Mouse (Mus musculus) midbrain, embryonic 10.5 days (tissue): Measurements from ENCODE around the gene Pik3ip1. TPM values are rescaled to one million over a fixed set of nuclear protein-coding genes. Genes with fewer than 3 reads are reported as not detected.

Experiments used
- DNase-seq: peaks from one replicate; pipeline ENCODE4 v3.0.0-alpha.2; 2017; ENCODE audit warnings: low spot score
- H3K27ac ChIP-seq: fragments of 300-500 bp; sonication (generic); replicated peaks from 2 replicates; pipeline ENCODE4 v1.5.1; 2016; ENCODE audit warnings: mild to moderate bottlenecking
- H3K27me3 ChIP-seq: fragments of 300-500 bp; sonication (generic); 2 replicates; pipeline ENCODE4 v1.6.1; 2016; ENCODE audit warnings: low read depth, mild to moderate bottlenecking; ENCODE audit not compliant: poor library complexity, severe bottlenecking
- H3K36me3 ChIP-seq: fragments of 300-500 bp; sonication (generic); 2 replicates; pipeline ENCODE4 v1.6.1; 2016; ENCODE audit warnings: mild to moderate bottlenecking, moderate library complexity
- H3K4me1 ChIP-seq: fragments of 300-500 bp; sonication (generic); 2 replicates; pipeline ENCODE4 v1.6.1; 2016
- H3K4me3 ChIP-seq: fragments of 300-500 bp; sonication (generic); 2 replicates; pipeline ENCODE4 v1.5.1; 2016; ENCODE audit warnings: mild to moderate bottlenecking, moderate library complexity
- H3K9me3 ChIP-seq: fragments of 300-500 bp; sonication (generic); replicated peaks from 2 replicates; pipeline ENCODE4 v1.6.1; 2016; ENCODE audit warnings: mild to moderate bottlenecking
- WGBS: fragments of 180-500 bp; shearing (Covaris S2); methylation state at CpG from one replicate; pipeline ENCODE4 v1.1.7; 2016; 5-methylcytosine and 5-hydroxymethylcytosine counted together
- polyA plus RNA-seq: library from polyadenylated mRNA; unstranded; fragments of >200 nt; fragmentation: Nextera tagmentation; extraction: Ambion mirVana; gene quantifications from 2 replicates; pipeline ENCODE4 v1.2.1, GENCODE M21; 2016

Gene Pik3ip1
- polyA plus RNA-seq, 1 experiment from 2014 or later, result 7.4 TPM

DNA sequence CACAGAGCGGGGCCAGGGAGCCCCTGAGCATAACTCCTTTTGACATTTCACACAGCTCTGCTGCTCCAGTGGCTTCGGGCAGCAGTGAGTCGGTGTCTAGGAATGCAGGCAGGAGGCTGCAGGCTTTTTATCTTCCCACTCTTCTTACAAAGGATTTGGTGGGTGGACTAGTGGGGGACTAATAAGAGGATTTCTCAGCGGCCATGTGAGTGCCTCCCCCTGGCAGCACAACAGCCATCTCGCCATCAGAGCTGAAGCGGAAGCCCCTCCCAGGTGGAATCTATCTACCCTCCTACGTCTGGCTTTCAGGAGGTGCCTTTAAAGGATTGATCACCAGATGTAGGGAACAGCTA is 44.1 kb downstream of the Pik3ip1 start:
- peak; percentile 55 for DNase-seq
- 13% methylated on average over 7 of the region's 7 CpGs for WGBS
- H3K27ac ChIP-seq, result peak overlapping the region; percentile 74

DNA sequence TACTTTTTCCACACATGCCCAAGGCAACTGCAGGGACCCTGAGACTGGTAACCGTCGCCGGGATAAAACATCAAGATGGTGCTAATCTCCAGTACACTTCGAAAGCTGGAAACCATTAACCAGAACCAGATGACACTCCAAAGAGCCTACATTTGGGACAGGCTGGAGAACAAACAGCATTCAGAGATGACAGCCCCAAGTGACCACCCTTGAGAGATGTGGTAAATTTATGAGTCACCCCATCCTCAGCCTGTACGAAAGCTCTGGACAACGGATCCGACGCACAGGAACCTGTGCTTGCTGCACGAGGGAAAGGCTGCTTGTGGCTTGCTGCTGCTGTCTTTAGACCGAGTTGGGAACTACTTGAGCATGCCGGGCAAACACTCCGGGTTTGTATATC is 44.5 kb downstream of the Pik3ip1 start:
- DNase-seq, result no peak
- H3K36me3 ChIP-seq, result no peaks in the 10 kb centered on the region
- peak overlapping the region; percentile 74 for H3K27ac ChIP-seq
- H3K4me1 ChIP-seq, result peaks cover 49% of the 10 kb centered on the region
- peak overlapping the region; percentile 5; the same call in 1 of the 2 replicates for H3K4me3 ChIP-seq
- H3K27me3 ChIP-seq, result no peaks in the 10 kb centered on the region
- 75% methylated on average over 12 of the region's 12 CpGs for WGBS
- no peaks in the 10 kb centered on the region for H3K9me3 ChIP-seq

More for the DNA sequence above, 44.1 kb downstream of the Pik3ip1 start:
- H3K4me3 ChIP-seq, result peak overlapping the region; percentile 5; the same call in 1 of the 2 replicates
- no peaks in the 10 kb centered on the region for H3K36me3 ChIP-seq
- H3K4me1 ChIP-seq, result peaks cover 54% of the 10 kb centered on the region
- H3K9me3 ChIP-seq, result no peaks in the 10 kb centered on the region
- no peaks in the 10 kb centered on the region for H3K27me3 ChIP-seq

DNA sequence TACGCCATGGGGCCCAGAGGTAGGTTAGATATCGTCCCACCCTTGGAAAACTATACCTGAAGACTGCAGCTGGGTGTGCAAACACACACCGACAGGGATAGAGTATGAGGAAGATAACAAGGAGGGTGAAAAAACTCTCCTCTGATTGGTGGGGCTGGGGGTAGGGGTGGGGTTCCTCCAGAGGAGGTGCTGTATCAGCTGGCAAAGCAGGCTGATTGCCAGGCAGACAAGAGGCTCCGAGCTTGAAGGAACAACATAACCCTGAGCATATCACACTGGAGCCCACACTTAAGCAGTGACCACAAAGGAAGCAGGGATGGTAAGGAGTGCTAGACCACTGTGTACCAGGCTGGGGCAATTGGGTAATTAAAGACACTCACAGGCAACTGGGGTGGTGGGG is 49.2 kb downstream of the Pik3ip1 start:
- Histone ChIP-seq H3K9me3 (peaks cover 5% of the 10 kb centered on the region; the same call in 1 of the 2 replicates), H3K4me1 (peaks cover 9% of the 10 kb centered on the region), H3K27ac (no peak overlapping the region), H3K4me3 (no peak overlapping the region), H3K27me3 (no peaks in the 10 kb centered on the region), H3K36me3 (peaks cover 31% of the 10 kb centered on the region)
- 90% methylated on average over 4 of the region's 4 CpGs for WGBS
- no peak for DNase-seq

DNA sequence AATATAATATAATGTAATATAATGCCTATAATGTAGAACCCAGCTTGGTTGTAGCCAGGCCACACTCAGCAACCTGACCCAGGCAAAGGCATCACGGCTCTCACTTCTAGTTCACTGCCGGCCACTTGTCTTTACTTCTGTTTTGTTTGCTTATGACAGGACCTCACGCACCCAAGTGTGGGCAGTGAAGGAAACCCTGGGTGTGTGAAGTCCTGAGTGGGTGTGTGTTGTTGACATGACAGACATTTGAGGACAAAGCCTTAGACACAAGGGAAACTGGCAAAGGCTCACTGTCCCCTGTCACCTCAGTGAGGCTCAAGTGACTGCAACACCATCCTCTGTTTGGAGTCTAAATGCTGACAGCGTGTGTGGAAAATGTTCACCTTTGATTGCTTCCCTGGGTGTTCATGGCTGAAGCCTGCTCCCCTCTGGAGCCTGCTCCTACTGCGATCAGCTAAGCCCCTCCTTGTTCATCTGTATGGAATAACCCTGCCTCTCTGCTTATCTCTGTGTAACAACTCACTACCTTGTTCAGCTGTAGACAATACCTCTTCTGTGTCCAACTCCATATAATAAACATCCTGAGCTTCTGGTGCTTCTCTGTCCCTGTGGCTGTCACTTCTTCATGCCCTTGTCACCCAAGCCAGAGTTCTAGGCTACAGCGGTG is 51.1 kb downstream of the Pik3ip1 start:
- Histone ChIP-seq H3K9me3 (peaks cover 5% of the 10 kb centered on the region; the same call in 1 of the 2 replicates), H3K4me1 (no peaks in the 10 kb centered on the region), H3K27me3 (no peaks in the 10 kb centered on the region), H3K27ac (no peak overlapping the region), H3K36me3 (peaks cover 38% of the 10 kb centered on the region), H3K4me3 (no peak overlapping the region)
- 92% methylated on average over 6 of the region's 6 CpGs for WGBS
- DNase-seq, result no peak

- 83% methylated on average over 5 of the region's 5 CpGs for WGBS
- H3K36me3 ChIP-seq, result peaks cover 38% of the 10 kb centered on the region
- H3K4me1 ChIP-seq, result no peaks in the 10 kb centered on the region
- H3K27ac ChIP-seq, result no peak overlapping the region
- peaks cover 5% of the 10 kb centered on the region; the same call in 1 of the 2 replicates for H3K9me3 ChIP-seq
- no peak for DNase-seq
- H3K4me3 ChIP-seq, result no peak overlapping the region
- no peaks in the 10 kb centered on the region for H3K27me3 ChIP-seq
Observed at GRCm38 (mm10) chr11:3382602-3383594, 52.7 kb downstream of the Pik3ip1 start.

GRCm38 (mm10) chr11:3386941-3387368 is 56.8 kb downstream of the Pik3ip1 start:
- H3K36me3 ChIP-seq, result peaks cover 43% of the 10 kb centered on the region
- H3K4me1 ChIP-seq, result no peaks in the 10 kb centered on the region
- H3K27me3 ChIP-seq, result no peaks in the 10 kb centered on the region
- H3K27ac ChIP-seq, result no peak overlapping the region
- 29% methylated on average over 4 of the region's 4 CpGs for WGBS
- no peak overlapping the region for H3K4me3 ChIP-seq
- H3K9me3 ChIP-seq, result peaks cover 7% of the 10 kb centered on the region; the same call in 1 of the 2 replicates
- peak; percentile 77 for DNase-seq

- H3K4me1 ChIP-seq, result no peaks in the 10 kb centered on the region
- no peak overlapping the region for H3K4me3 ChIP-seq
- H3K9me3 ChIP-seq, result peaks cover 7% of the 10 kb centered on the region; the same call in 1 of the 2 replicates
- no peak for DNase-seq
- H3K36me3 ChIP-seq, result peaks cover 36% of the 10 kb centered on the region
- no peaks in the 10 kb centered on the region for H3K27me3 ChIP-seq
- WGBS, result 88% methylated on average over 6 of the region's 6 CpGs
- H3K27ac ChIP-seq, result no peak overlapping the region
Observed at GRCm38 (mm10) chr11:3387482-3388196, 57.4 kb downstream of the Pik3ip1 start.

DNA sequence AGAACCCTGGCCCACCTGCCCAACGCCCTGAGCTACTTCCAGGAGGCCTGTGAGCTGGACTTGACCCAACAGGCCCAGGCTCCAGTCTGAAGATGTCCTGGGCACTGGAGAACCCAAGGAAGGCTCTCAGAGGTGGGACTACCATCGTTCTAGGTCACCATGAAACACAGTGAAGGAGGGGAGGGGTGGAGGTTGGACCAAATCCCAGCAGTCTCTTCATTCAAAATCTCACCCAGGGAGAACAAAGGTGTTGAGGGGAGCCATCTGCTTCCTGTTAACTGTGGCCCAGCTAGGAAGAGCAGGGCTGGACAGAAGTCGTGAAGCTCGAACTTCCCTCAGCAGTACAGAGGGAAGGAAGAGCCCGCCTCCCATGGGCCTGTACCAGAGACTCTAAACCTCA is 59.8 kb downstream of the Pik3ip1 start:
- no peak for DNase-seq
- H3K27me3 ChIP-seq, result no peaks in the 10 kb centered on the region
- WGBS, result 79% methylated on average over 5 of the region's 5 CpGs
- H3K36me3 ChIP-seq, result peaks cover 15% of the 10 kb centered on the region; the same call in 1 of the 2 replicates
- H3K4me3 ChIP-seq, result no peak overlapping the region
- no peak overlapping the region; the same call in 1 of the 2 replicates for H3K27ac ChIP-seq
- 0 out of 2 replicates have a peak, but pooled peaks cover 3% of the 10 kb centered on the region for H3K9me3 ChIP-seq
- no peaks in the 10 kb centered on the region for H3K4me1 ChIP-seq

- no peak for DNase-seq
- 86% methylated on average over 5 of the region's 5 CpGs for WGBS
- peaks cover 12% of the 10 kb centered on the region; the same call in 1 of the 2 replicates for H3K36me3 ChIP-seq
- H3K27me3 ChIP-seq, result no peaks in the 10 kb centered on the region
- H3K9me3 ChIP-seq, result 0 out of 2 replicates have a peak, but pooled peaks cover 3% of the 10 kb centered on the region
- H3K4me3 ChIP-seq, result no peak overlapping the region
- no peaks in the 10 kb centered on the region for H3K4me1 ChIP-seq
- H3K27ac ChIP-seq, result no peak overlapping the region
Observed at GRCm38 (mm10) chr11:3390789-3391188, 60.6 kb downstream of the Pik3ip1 start.

GRCm38 (mm10) chr11:3392526-3392925 is 62.3 kb downstream of the Pik3ip1 start:
- WGBS, result 87% methylated on average over 8 of the region's 8 CpGs
- no peak for DNase-seq
- Histone ChIP-seq H3K27me3 (no peaks in the 10 kb centered on the region), H3K4me1 (peaks cover 16% of the 10 kb centered on the region), H3K4me3 (no peak overlapping the region), H3K9me3 (0 out of 2 replicates have a peak, but pooled peaks cover 3% of the 10 kb centered on the region), H3K27ac (no peak overlapping the region; the same call in 1 of the 2 replicates), H3K36me3 (peaks cover 18% of the 10 kb centered on the region; the same call in 1 of the 2 replicates)
